Mouse (Mus musculus) heart, adult 18-20 months (tissue): Measurements from ENCODE around the gene Klhl40. TPM values are rescaled to one million over a fixed set of nuclear protein-coding genes. Genes with fewer than 3 reads are reported as not detected.
A peak's percentile ranks its signal among the peaks of the same experiment; 100 is the strongest.

Experiments used
- DNase-seq, 2 experiments: peaks; one replicate each; pipeline ENCODE4 v3.0.0; 2021 to 2022; ENCODE audit warnings: mixed read lengths in 1 of 2
- total RNA-seq, 2 experiments: library from RNA; stranded (reverse); gene quantifications; 2 replicates each; pipeline ENCODE4 v1.2.3; 2021

The Klhl40 gene
- total RNA-seq, 2 experiments from 2014 or later: 17.8 to 20.5 TPM

- no peak for DNase-seq
Measured at GRCm38 (mm10) chr9:121823991-121824390, 46.6 kb downstream of the Klhl40 start.

GRCm38 (mm10) chr9:121826356-121826755 lies 48.9 kb downstream of the Klhl40 start:
- no peak for DNase-seq

- no peak for DNase-seq
Measured at GRCm38 (mm10) chr9:121828314-121828713, 50.9 kb downstream of the Klhl40 start.

- no peak for DNase-seq
Measured at GRCm38 (mm10) chr9:121829270-121829992, 52.0 kb downstream of the Klhl40 start.

GRCm38 (mm10) chr9:121830243-121830955 lies 53.0 kb downstream of the Klhl40 start:
- peak; percentile 33 to 61 for DNase-seq

GRCm38 (mm10) chr9:121830956-121831293 lies 53.5 kb downstream of the Klhl40 start:
- peak; percentile 60 to 90 for DNase-seq

Other genes starting within 250 kb of the Klhl40 start
- not detected for gene Lyzl4, start 135.5 kb upstream of the Klhl40 start, total RNA-seq
- gene Vipr1, start 134.9 kb upstream of the Klhl40 start, total RNA-seq: 1 to 10 TPM; 1.3 to 1.7 TPM
- 1 to 10 TPM; 5.2 to 6.2 TPM for gene Sec22c, start 72.1 kb upstream of the Klhl40 start, total RNA-seq
- gene Ss18l2, start 67.3 kb upstream of the Klhl40 start, total RNA-seq: 100 to 1,000 TPM; 117 to 129 TPM
- gene Nktr, start 58.4 kb upstream of the Klhl40 start, total RNA-seq: 10 to 100 TPM; 26.2 to 32.4 TPM
- gene Zfp651, start 18.3 kb upstream of the Klhl40 start, total RNA-seq: 100 to 1,000 TPM; 108 to 109 TPM
- 100 to 1,000 TPM in 1 of 2 experiments, 10 to 100 TPM in 1; 95.1 to 119 TPM for gene Hhatl, start 14.9 kb downstream of the Klhl40 start, total RNA-seq
- gene Ccdc13, start 61.9 kb downstream of the Klhl40 start, total RNA-seq: under 1 TPM in 1 of 2 experiments, not detected in 1; 0.36 TPM
- gene Higd1a, start 80.8 kb downstream of the Klhl40 start, total RNA-seq: 100 to 1,000 TPM; 202 to 214 TPM
- gene Ackr2, start 120.7 kb downstream of the Klhl40 start, total RNA-seq: 1 to 10 TPM; 1.2 to 1.4 TPM
- not detected for gene Cyp8b1, start 138.7 kb downstream of the Klhl40 start, total RNA-seq
- gene Fam198a, start 173.4 kb downstream of the Klhl40 start, total RNA-seq: under 1 TPM; 0.26 to 0.47 TPM
- gene Pomgnt2, start 219.5 kb downstream of the Klhl40 start, total RNA-seq: 10 to 100 TPM; 14.7 to 16.6 TPM